Mouse (Mus musculus) intestine, embryonic 16.5 days (tissue): ENCODE results near the gene Osbpl3. TPM values are rescaled to one million over a fixed set of nuclear protein-coding genes. Genes with fewer than 3 reads are reported as not detected.

Source experiments
- ATAC-seq: fragments of 200-750 bp; cut with Nextera tagmentation; 2 replicates; pipeline ENCODE4 v1.8.0; 2017; ENCODE audit warnings: moderate TSS enrichment, moderate library complexity
- H3K27ac ChIP-seq: fragments of 300-500 bp; sonication (generic); 2 replicates; pipeline ENCODE4 v1.5.1; 2014; ENCODE audit warnings: mild to moderate bottlenecking, low read length
- H3K27me3 ChIP-seq: fragments of 300-500 bp; sonication (generic); replicated peaks from 2 replicates; pipeline ENCODE4 v1.6.1; 2014; ENCODE audit warnings: low read length, control low read depth, mixed read lengths; ENCODE audit not compliant: control insufficient read depth, insufficient read depth
- H3K36me3 ChIP-seq: fragments of 300-500 bp; sonication (generic); 2 replicates; pipeline ENCODE4 v1.6.1; 2014; ENCODE audit warnings: low read length, control low read depth; ENCODE audit not compliant: control insufficient read depth, insufficient read depth
- H3K4me1 ChIP-seq: fragments of 300-500 bp; sonication (generic); 2 replicates; pipeline ENCODE4 v1.6.1; 2014; ENCODE audit warnings: low read length, control low read depth, mixed read lengths; ENCODE audit not compliant: control insufficient read depth, insufficient read depth
- H3K4me2 ChIP-seq: fragments of 300-500 bp; sonication (generic); 2 replicates; pipeline ENCODE4 v1.6.1; 2014; ENCODE audit warnings: low read depth, low read length, control low read depth
- H3K4me3 ChIP-seq: fragments of 300-500 bp; sonication (generic); 2 replicates; pipeline ENCODE4 v1.5.1; 2014; ENCODE audit warnings: mild to moderate bottlenecking, low read length
- H3K9ac ChIP-seq: fragments of 300-500 bp; sonication (generic); 2 replicates; pipeline ENCODE4 v1.6.1; 2014; ENCODE audit warnings: low read depth, low read length
- H3K9me3 ChIP-seq: fragments of 300-500 bp; sonication (generic); 2 replicates; pipeline ENCODE4 v1.6.1; 2016; ENCODE audit warnings: low read length, control low read depth; ENCODE audit not compliant: control insufficient read depth
- WGBS: fragments of 180-500 bp; shearing (Covaris S2); extraction: QIAGEN DNeasy Blood & Tissue Kit; methylation state at CpG from one replicate; pipeline ENCODE4 v1.1.7; 2014; 5-methylcytosine and 5-hydroxymethylcytosine counted together
- polyA plus RNA-seq: library from polyadenylated mRNA; unstranded; fragments of >200 nt; fragmentation: Nextera tagmentation; extraction: Ambion mirVana; gene quantifications from 2 replicates; pipeline ENCODE4 v1.2.1, GENCODE M21; 2015

Osbpl3 gene
- polyA plus RNA-seq, 1 experiment from 2014 or later: 7.0 TPM

DNA sequence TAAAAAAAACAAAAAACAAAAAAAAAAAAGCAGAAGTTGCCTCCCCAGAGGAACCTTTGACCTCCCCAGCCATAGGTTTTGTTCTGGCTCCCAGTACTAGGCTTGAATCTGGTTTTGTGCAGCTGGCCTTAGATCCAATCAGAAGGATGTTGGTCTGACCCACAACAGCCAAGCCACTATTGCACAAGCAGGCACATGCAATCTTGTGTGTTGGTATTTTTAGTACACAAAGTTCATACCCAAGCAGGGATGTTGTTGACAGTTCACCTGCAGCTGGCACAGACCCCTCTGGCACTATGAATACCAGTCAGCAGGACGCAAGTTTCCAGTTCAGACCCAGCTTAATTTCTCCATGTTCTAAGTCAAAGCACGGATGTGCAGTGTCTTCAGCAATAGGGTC is 18.2 kb downstream of the Osbpl3 start:
- ATAC-seq: no peak
- Histone ChIP-seq H3K4me1 (peaks cover 3% of the 10 kb centered on the region; the same call in 1 of the 2 replicates), H3K36me3 (no peaks in the 10 kb centered on the region), H3K4me2 (no peak overlapping the region), H3K4me3 (no peak overlapping the region), H3K9ac (no peak overlapping the region), H3K27ac (no peak overlapping the region), H3K9me3 (no peaks in the 10 kb centered on the region), H3K27me3 (no peaks in the 10 kb centered on the region)
- WGBS: 91% methylated on average over 2 of the region's 2 CpGs

DNA sequence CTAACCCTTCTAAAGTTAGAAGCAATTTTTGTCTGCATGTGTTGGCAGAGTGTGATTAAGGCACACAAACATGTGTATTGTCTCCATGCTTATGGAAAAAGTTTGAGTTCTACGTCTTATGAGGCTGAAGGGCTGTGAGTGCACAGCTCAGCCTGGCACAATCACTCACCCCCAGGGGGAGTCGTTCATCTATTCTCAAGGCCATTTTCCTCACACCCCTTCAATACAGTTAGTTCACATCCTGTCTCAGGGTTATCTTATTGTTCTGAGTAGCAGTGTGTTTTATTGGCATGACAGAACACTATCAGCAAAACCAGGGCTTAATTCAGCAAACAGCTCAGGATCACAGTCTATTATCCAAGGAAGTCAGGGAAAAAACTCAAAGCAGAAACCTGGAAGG is 19.3 kb downstream of the Osbpl3 start:
- Histone ChIP-seq H3K9me3 (no peaks in the 10 kb centered on the region), H3K36me3 (no peaks in the 10 kb centered on the region), H3K4me3 (no peak overlapping the region), H3K27me3 (no peaks in the 10 kb centered on the region), H3K9ac (no peak overlapping the region), H3K4me2 (no peak overlapping the region), H3K27ac (no peak overlapping the region), H3K4me1 (peaks cover 3% of the 10 kb centered on the region; the same call in 1 of the 2 replicates)
- WGBS: 57% methylated on average over 2 of the region's 2 CpGs
- ATAC-seq: no peak

DNA sequence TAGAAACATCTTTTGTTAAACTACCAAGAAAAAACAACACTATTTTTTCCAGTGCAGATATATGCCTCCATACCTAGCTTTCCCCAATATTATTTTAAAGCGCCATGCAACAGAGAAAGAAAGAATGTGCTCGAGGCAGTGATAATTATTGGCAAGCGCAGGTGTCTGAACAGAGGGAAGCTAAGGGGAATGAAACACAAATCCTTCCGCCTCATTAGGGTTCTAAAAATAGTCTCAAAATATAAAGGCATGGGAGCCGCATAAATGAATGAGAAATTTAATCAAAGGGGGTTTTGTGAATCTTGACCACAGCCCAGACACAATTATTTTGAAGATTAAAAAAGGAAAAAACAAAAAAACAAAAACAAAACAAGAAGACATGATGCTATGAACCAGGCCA is 23.5 kb downstream of the Osbpl3 start:
- no peaks in the 10 kb centered on the region for H3K27me3 ChIP-seq
- H3K9me3 ChIP-seq: no peaks in the 10 kb centered on the region
- H3K4me1 ChIP-seq: no peaks in the 10 kb centered on the region
- H3K9ac ChIP-seq: no peak overlapping the region
- no peaks in the 10 kb centered on the region for H3K36me3 ChIP-seq
- ATAC-seq: no peak
- 79% methylated on average over 5 of the region's 5 CpGs for WGBS
- H3K27ac ChIP-seq: no peak overlapping the region
- H3K4me2 ChIP-seq: no peak overlapping the region
- H3K4me3 ChIP-seq: no peak overlapping the region

DNA sequence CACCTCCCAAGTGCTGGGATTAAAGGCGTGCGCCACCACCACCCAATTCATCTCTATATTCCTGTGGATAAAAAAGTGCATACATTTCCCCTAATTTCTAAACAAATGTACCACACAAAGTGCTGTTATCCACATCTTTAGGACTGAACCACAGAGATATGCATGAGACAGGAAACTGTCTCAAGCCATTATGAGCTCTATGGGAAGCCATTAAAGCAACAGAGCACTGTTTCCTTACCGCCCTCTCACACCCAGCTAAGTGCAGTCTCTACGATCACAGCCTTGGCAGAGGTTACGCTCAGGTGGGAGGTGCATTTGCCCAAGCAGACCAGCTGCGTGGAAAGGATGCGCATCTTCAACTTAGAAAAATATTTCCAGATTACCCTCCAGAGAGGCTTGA is 26.7 kb downstream of the Osbpl3 start:
- H3K27me3 ChIP-seq: no peaks in the 10 kb centered on the region
- H3K36me3 ChIP-seq: no peaks in the 10 kb centered on the region
- no peak overlapping the region for H3K4me2 ChIP-seq
- no peaks in the 10 kb centered on the region for H3K4me1 ChIP-seq
- WGBS: 86% methylated on average over 7 of the region's 7 CpGs
- no peak for ATAC-seq
- H3K9ac ChIP-seq: no peak overlapping the region
- no peak overlapping the region for H3K27ac ChIP-seq
- no peak overlapping the region for H3K4me3 ChIP-seq
- H3K9me3 ChIP-seq: no peaks in the 10 kb centered on the region

DNA sequence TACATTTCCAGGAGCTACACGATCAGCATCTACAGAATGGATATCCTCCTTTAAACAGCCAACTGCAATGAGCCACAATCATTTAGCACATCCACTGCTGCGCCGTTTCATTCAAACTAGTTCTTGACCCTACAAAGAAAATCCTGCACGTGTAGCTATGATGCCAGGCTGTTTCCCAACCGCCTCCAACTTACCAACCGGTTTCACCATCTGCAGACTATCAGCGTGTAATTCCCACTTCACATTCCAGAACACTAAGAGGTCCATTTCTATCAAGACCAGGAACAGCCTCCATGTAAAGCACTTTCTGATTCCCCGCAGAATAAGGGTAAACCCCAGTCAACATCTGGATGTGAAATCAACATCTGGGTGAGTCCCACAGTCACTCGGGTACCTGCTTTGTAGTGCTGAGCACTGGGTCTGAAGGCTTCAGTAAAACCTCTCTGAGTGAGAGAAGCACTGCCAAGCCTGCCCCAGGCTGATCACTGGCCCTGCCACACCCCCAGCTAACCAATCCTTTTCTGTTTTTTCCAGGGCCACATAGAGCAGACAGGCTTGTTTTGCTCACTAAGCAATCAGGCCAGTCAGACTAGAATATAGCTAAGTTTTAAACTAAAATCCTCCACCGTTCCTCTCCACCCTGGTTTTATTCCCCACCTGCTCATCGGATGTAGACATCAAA is 28.8 kb downstream of the Osbpl3 start:
- WGBS: 84% methylated on average over 11 of the region's 11 CpGs
- ATAC-seq: no peak

DNA sequence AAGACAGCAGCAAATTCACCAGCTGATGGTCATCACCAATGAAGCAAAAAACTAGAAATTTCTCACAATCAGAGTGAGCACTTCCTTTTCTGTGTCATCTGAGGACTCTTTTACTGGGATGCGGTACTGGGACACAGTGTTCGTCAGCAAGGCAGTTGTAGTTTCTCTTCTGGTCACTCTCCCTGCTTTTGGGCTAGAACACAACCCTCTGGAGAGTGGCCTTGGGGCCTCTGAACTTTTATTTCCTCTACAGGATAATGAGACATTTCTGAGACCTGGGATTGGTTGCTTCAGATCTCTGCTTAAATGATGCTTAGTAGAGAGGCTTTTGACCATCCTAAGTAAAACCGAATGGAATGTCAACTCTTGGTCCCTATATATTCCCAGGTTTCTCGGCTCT is 29.4 kb downstream of the Osbpl3 start:
- no peak for ATAC-seq
- H3K9ac ChIP-seq: no peak overlapping the region
- H3K27me3 ChIP-seq: no peaks in the 10 kb centered on the region
- 87% methylated on average over 4 of the region's 4 CpGs for WGBS
- H3K4me3 ChIP-seq: no peak overlapping the region
- H3K4me1 ChIP-seq: no peaks in the 10 kb centered on the region
- no peaks in the 10 kb centered on the region for H3K9me3 ChIP-seq
- H3K4me2 ChIP-seq: no peak overlapping the region
- no peaks in the 10 kb centered on the region for H3K36me3 ChIP-seq
- H3K27ac ChIP-seq: no peak overlapping the region

More for the DNA sequence above, 28.8 kb downstream of the Osbpl3 start:
- Histone ChIP-seq H3K9ac (no peak overlapping the region), H3K9me3 (no peaks in the 10 kb centered on the region), H3K4me2 (no peak overlapping the region), H3K4me3 (no peak overlapping the region), H3K27ac (no peak overlapping the region), H3K4me1 (no peaks in the 10 kb centered on the region), H3K27me3 (no peaks in the 10 kb centered on the region), H3K36me3 (no peaks in the 10 kb centered on the region)

DNA sequence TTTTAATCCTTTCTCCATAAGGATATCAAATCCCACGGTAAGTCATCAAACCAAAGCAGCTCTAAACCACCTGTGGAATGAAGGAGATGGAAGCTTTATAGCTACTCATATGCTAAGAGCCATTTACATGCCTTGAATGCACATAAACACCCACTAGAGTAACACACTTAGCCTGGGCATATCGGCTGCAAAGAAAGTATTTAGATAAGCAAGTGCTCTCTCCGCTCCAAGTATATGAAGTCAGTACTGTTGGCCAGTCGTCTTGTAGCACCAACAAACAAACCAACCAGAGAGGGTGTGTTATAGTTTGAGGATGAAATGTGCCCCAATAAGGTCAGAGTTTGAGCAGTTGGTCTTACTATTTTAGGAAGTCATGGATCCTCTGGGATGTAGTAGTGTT is 31.7 kb downstream of the Osbpl3 start:
- WGBS: 85% methylated on average over 4 of the region's 4 CpGs
- Histone ChIP-seq H3K4me1 (peaks cover 4% of the 10 kb centered on the region; the same call in 1 of the 2 replicates), H3K36me3 (no peaks in the 10 kb centered on the region), H3K27ac (no peak overlapping the region), H3K27me3 (no peaks in the 10 kb centered on the region), H3K4me3 (no peak overlapping the region), H3K9ac (no peak overlapping the region), H3K9me3 (no peaks in the 10 kb centered on the region), H3K4me2 (no peak overlapping the region)
- ATAC-seq: no peak

DNA sequence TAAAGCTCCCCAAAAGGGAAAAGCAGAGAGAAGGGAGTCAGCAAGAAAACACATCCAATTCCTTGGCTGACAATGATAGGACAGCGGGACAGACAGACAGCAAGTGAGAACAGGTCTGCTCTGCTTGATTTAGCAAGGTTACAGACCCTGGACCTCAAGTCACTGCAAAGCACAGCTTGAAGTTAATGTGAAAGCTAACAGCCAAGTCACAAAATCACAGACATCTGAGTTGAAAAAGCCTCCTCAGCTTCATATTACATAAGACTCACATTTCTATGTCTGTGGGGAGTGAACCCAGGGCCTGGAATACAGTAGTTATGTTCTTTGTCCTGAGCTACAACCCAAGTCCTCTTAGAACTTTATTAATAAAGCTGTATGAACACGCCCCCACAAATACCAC is 35.6 kb downstream of the Osbpl3 start:
- no peak overlapping the region for H3K27ac ChIP-seq
- ATAC-seq: no peak

DNA sequence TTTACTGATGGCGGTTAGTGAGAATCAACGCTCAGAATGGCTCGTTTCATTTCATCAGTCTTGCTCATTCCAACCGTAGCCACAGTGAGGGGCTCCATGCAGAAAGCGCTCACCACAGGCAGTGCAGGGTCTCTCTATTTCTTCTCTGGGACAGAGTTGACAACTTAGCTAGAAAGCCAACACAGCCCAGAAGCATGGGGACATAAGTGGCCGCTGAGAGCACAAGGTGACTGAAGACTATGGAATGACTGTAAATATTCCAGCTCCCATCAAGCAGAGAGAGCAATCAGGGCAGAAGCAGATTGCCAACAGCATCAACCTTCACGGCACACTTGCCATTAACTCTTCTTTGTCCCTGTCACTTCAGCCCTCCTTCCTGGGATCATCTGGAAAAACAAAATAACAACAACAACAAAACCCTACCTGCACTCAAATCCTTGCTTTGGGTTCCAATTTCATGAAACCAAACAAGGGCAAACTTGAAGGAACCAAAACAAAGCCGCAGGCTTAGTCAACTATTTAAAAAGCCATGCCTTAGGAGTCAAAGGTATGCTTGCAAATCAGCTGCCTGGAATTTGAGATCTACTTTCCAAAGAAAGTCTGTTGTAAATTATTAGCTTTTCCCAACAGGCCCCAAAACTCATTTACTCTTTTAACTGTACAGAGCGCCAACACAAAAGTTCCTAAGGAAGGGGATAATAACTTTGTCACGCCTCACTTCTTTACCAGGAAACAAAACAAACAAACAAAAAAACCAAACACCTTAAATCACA is 36.3 kb downstream of the Osbpl3 start:
- Histone ChIP-seq H3K4me1 (peaks cover 8% of the 10 kb centered on the region), H3K9me3 (no peaks in the 10 kb centered on the region), H3K27me3 (no peaks in the 10 kb centered on the region), H3K4me3 (no peak overlapping the region), H3K4me2 (no peak overlapping the region), H3K9ac (no peak overlapping the region), H3K27ac (no peak overlapping the region), H3K36me3 (no peaks in the 10 kb centered on the region)
- 82% methylated on average over 10 of the region's 10 CpGs for WGBS
- ATAC-seq: no peak

More for the DNA sequence above, 35.6 kb downstream of the Osbpl3 start:
- H3K4me3 ChIP-seq: no peak overlapping the region
- 89% methylated on average over 2 of the region's 2 CpGs for WGBS
- H3K4me2 ChIP-seq: no peak overlapping the region
- H3K4me1 ChIP-seq: peaks cover 8% of the 10 kb centered on the region
- no peak overlapping the region for H3K9ac ChIP-seq
- no peaks in the 10 kb centered on the region for H3K9me3 ChIP-seq
- H3K36me3 ChIP-seq: no peaks in the 10 kb centered on the region
- no peaks in the 10 kb centered on the region for H3K27me3 ChIP-seq
